Mouse (Mus musculus): ENCODE measurements around the gene Ttc26.

- TF ChIP-seq CHD2 (IDR thresholded peaks at IDR 0.05; ENCODE audit: low read depth, low read length) (no peak), HCFC1 (IDR thresholded peaks at IDR 0.05; ENCODE audit: borderline replicate concordance, insufficient read depth, low read length) (no peak), ZC3H11A (IDR thresholded peaks at IDR 0.05; ENCODE audit: borderline replicate concordance, low read depth, low read length) (no peak), MAFK (IDR thresholded peaks at IDR 0.05; ENCODE audit: insufficient read depth, low read depth, low read length) (no peak), ZNF384 (IDR thresholded peaks at IDR 0.05; ENCODE audit: low read depth, low read length) (no peak)
Measured at GRCm38 (mm10) chr6:38469591-38469990, 88.3 kb downstream of the Ttc26 start.

All from ES-E14 (cell line).